Mouse (Mus musculus) heart, embryonic 11.5 days (tissue): ENCODE data around the gene Il10rb. TPM values are rescaled to one million over a fixed set of nuclear protein-coding genes. Genes with fewer than 3 reads are reported as not detected.

ENCODE experiments used
- ATAC-seq: fragments of 200-750 bp; cut with Nextera tagmentation; replicated peaks from 2 replicates; pipeline ENCODE4 v1.8.0; 2017; ENCODE audit warnings: moderate library complexity; ENCODE audit not compliant: insufficient number of reproducible peaks, low FRiP score, low TSS enrichment
- H3K27ac ChIP-seq: fragments of 300-500 bp; sonication (generic); 2 replicates; pipeline ENCODE4 v1.5.1; 2014; ENCODE audit warnings: mild to moderate bottlenecking, low read depth, low read length
- H3K27me3 ChIP-seq: fragments of 300-500 bp; sonication (generic); 2 replicates; pipeline ENCODE4 v1.6.1; 2014; ENCODE audit warnings: mild to moderate bottlenecking, low read length, mixed read lengths; ENCODE audit not compliant: control insufficient read depth, insufficient read depth
- H3K36me3 ChIP-seq: fragments of 300-500 bp; sonication (generic); 2 replicates; pipeline ENCODE4 v1.6.1; 2014; ENCODE audit warnings: mild to moderate bottlenecking, low read length, moderate library complexity, mixed read lengths; ENCODE audit not compliant: control insufficient read depth, insufficient read depth
- H3K4me1 ChIP-seq: fragments of 300-500 bp; sonication (generic); 2 replicates; pipeline ENCODE4 v1.6.1; 2014; ENCODE audit warnings: low read length; ENCODE audit not compliant: control insufficient read depth, insufficient read depth
- H3K4me2 ChIP-seq: fragments of 300-500 bp; sonication (generic); 2 replicates; pipeline ENCODE4 v1.6.1; 2014; ENCODE audit warnings: mild to moderate bottlenecking, moderate library complexity
- H3K4me3 ChIP-seq: fragments of 300-500 bp; sonication (generic); 2 replicates; pipeline ENCODE4 v1.5.1; 2014; ENCODE audit warnings: low read depth, low read length
- H3K9ac ChIP-seq: fragments of 300-500 bp; sonication (generic); 2 replicates; pipeline ENCODE4 v1.6.1; 2014; ENCODE audit warnings: mild to moderate bottlenecking, low read depth, low read length, moderate library complexity
- H3K9me3 ChIP-seq: fragments of 300-500 bp; sonication (generic); replicated peaks from 2 replicates; pipeline ENCODE4 v1.6.1; 2016; ENCODE audit warnings: low read length; ENCODE audit not compliant: control insufficient read depth
- WGBS: fragments of 180-500 bp; shearing (Covaris S2); extraction: QIAGEN DNeasy Blood & Tissue Kit; methylation state at CpG from one replicate; pipeline ENCODE4 v1.1.7; 2014; ENCODE audit not compliant: insufficient replicate concordance; 5-methylcytosine and 5-hydroxymethylcytosine counted together
- polyA plus RNA-seq: library from polyadenylated mRNA; unstranded; fragments of >200 nt; fragmentation: Nextera tagmentation; extraction: Ambion mirVana; gene quantifications from 2 replicates; pipeline ENCODE4 v1.2.1, GENCODE M21; 2014

Gene Il10rb
- polyA plus RNA-seq, 1 experiment from 2014 or later, result 38.6 TPM

GRCm38 (mm10) chr16:91447512-91447900 is 41.5 kb downstream of the Il10rb start:
- H3K4me3 ChIP-seq, result no peak overlapping the region
- no peak overlapping the region for H3K9ac ChIP-seq
- no peak overlapping the region for H3K27ac ChIP-seq
- WGBS, result 86% methylated on average over 6 of the region's 6 CpGs
- H3K9me3 ChIP-seq, result no peaks in the 10 kb centered on the region
- H3K4me2 ChIP-seq, result no peak overlapping the region
- ATAC-seq, result no peak
- no peaks in the 10 kb centered on the region for H3K36me3 ChIP-seq
- H3K4me1 ChIP-seq, result 0 out of 2 replicates have a peak, but pooled peaks cover 2% of the 10 kb centered on the region
- no peaks in the 10 kb centered on the region for H3K27me3 ChIP-seq

GRCm38 (mm10) chr16:91448088-91448487 is 42.1 kb downstream of the Il10rb start:
- Histone ChIP-seq H3K36me3 (no peaks in the 10 kb centered on the region), H3K4me2 (no peak overlapping the region), H3K27me3 (no peaks in the 10 kb centered on the region), H3K27ac (no peak overlapping the region), H3K4me1 (0 out of 2 replicates have a peak, but pooled peaks cover 2% of the 10 kb centered on the region), H3K4me3 (no peak overlapping the region), H3K9me3 (no peaks in the 10 kb centered on the region), H3K9ac (no peak overlapping the region)
- no peak for ATAC-seq
- WGBS, result 89% methylated on average over 5 of the region's 5 CpGs

DNA sequence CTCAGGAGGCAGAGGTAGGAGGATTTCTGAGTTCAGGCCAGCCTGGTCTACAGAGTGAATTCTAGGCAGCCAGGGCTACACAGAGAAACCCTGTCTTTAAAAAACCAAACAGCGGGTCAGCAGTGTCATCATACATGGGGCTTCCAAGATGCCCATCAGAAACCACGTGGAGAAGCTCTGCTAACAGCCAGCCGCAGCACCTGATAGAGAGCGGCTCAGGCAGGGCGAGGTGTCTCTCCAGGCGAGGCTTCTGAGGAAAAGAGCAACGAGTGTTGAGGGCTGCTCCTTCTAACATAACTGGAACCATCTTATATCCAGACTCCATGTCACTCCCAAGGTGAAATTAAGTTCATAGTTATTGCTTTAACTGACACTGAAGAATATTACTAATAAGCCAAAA is 42.9 kb downstream of the Il10rb start:
- no peak overlapping the region for H3K27ac ChIP-seq
- 0 out of 2 replicates have a peak, but pooled peaks cover 2% of the 10 kb centered on the region for H3K4me1 ChIP-seq
- H3K36me3 ChIP-seq, result no peaks in the 10 kb centered on the region
- no peak overlapping the region for H3K4me3 ChIP-seq
- no peaks in the 10 kb centered on the region for H3K9me3 ChIP-seq
- no peaks in the 10 kb centered on the region for H3K27me3 ChIP-seq
- WGBS, result 66% methylated on average over 7 of the region's 7 CpGs
- no peak overlapping the region for H3K4me2 ChIP-seq
- no peak for ATAC-seq
- H3K9ac ChIP-seq, result no peak overlapping the region

DNA sequence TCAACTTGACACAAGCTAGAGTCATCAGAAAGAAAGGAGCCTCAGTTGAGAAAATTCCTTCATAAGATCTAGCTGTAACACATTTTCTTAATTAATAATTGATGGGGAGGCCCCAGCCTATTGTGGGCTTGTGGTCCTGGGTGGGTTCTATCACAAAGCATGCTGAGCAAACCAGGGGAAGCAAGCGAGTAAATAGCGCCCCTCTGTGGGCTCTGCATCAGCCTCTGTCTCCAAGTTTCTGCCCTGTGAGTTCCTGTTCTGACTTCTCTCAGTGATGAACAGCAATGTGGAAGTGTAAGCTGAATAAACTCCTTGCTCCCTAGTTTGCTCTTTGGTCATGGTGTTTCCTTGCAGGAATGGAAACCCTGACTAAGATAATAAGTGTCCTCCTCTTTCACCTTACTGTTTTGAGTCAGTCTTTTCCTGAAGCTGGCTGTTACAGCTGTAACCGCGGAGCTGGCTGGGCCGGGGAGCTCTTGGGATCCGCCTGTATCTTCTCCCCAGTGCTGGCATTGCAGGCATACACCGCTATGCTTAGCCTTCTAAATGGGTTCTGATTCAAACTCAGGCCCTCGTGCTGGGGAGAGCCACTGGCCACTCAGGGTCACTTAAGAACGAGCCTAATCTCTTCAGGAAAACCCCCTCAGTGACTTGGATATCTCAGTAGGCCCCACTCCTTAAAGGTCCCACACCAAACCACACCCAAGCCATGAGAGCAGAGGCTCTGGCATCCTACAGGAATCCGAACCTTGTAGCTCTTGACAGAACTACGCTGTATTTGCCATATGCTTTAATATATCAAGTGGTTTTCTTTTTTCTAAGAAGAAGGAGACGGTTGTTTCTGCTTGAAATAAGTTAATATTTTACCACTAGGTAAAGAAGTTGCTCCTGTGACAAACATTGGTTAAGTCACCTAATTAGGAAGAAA is 44.4 kb downstream of the Il10rb start:
- Histone ChIP-seq H3K4me2 (no peak overlapping the region), H3K4me1 (0 out of 2 replicates have a peak, but pooled peaks cover 2% of the 10 kb centered on the region), H3K4me3 (no peak overlapping the region), H3K27me3 (no peaks in the 10 kb centered on the region), H3K36me3 (no peaks in the 10 kb centered on the region), H3K27ac (no peak overlapping the region), H3K9ac (no peak overlapping the region), H3K9me3 (no peaks in the 10 kb centered on the region)
- 79% methylated on average over 12 of the region's 12 CpGs for WGBS
- ATAC-seq, result no peak

GRCm38 (mm10) chr16:91451949-91452348 is 46.0 kb downstream of the Il10rb start:
- Histone ChIP-seq H3K27me3 (no peaks in the 10 kb centered on the region), H3K4me2 (no peak overlapping the region), H3K4me1 (0 out of 2 replicates have a peak, but pooled peaks cover 2% of the 10 kb centered on the region), H3K27ac (no peak overlapping the region), H3K4me3 (no peak overlapping the region), H3K9ac (no peak overlapping the region), H3K9me3 (no peaks in the 10 kb centered on the region), H3K36me3 (no peaks in the 10 kb centered on the region)
- ATAC-seq, result no peak
- 73% methylated on average over 2 of the region's 2 CpGs for WGBS

DNA sequence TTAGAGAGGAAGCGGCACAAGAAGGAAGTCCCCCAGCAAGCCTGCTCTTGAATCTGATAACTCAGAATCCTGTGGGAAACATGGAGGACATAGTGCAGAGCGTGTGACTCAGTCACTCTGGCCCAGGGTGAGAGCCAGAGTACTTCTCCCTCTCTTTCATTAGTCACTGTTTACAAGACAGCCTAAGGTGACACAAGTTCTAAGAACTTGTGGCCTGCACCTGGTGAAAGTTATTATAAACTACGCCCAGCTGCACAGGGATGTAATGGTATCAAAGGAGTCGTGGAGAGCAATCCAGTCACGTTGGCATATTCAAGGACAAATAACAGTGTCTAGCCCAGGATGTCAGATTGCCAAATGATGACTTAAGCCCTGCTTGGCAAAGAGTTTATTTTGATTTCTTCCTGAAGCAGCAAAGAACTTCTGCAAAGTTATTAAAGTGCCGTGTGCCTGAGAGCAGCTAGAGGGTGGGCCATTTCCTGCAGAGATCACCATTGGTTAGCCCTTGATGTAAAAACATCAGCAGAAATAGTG is 46.5 kb downstream of the Il10rb start:
- Histone ChIP-seq H3K27me3 (no peaks in the 10 kb centered on the region), H3K36me3 (no peaks in the 10 kb centered on the region), H3K4me1 (0 out of 2 replicates have a peak, but pooled peaks cover 2% of the 10 kb centered on the region), H3K9ac (no peak overlapping the region), H3K27ac (no peak overlapping the region), H3K4me3 (no peak overlapping the region), H3K9me3 (no peaks in the 10 kb centered on the region), H3K4me2 (no peak overlapping the region)
- no peak for ATAC-seq
- WGBS, result 53% methylated on average over 6 of the region's 6 CpGs

GRCm38 (mm10) chr16:91455868-91456267 is 49.9 kb downstream of the Il10rb start:
- Histone ChIP-seq H3K27ac (no peak overlapping the region), H3K27me3 (no peaks in the 10 kb centered on the region), H3K36me3 (no peaks in the 10 kb centered on the region), H3K9ac (no peak overlapping the region), H3K4me3 (no peak overlapping the region), H3K4me1 (0 out of 2 replicates have a peak, but pooled peaks cover 2% of the 10 kb centered on the region), H3K4me2 (no peak overlapping the region), H3K9me3 (no peaks in the 10 kb centered on the region)
- ATAC-seq, result no peak
- WGBS, result 67% methylated on average over 4 of the region's 4 CpGs

DNA sequence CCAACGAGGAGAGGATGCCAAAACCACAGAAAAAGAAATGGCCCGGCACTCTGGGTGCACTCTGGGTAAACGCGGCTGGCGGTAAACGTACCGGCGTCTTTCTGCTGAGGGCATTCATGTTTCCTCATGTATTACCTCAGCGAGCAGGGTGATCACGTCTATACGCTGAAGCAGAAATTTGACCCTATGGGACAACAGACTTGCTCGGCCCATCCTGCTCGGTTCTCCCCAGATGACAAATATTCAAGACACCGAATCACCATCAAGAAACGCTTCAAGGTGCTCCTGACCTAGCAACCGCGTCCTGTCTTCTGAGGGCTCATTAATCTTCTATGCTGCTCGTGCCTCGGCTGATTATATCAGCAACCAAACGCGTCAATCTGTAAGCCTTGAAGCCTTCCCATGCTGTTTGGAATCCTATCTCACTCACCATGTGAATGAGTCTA is 52.4 kb downstream of the Il10rb start:
- Histone ChIP-seq H3K9me3 (no peaks in the 10 kb centered on the region), H3K27me3 (no peaks in the 10 kb centered on the region), H3K9ac (no peak overlapping the region), H3K4me2 (no peak overlapping the region), H3K4me1 (peaks cover 7% of the 10 kb centered on the region), H3K4me3 (no peak overlapping the region), H3K27ac (no peak overlapping the region), H3K36me3 (no peaks in the 10 kb centered on the region)
- WGBS, result 77% methylated on average over 21 of the region's 21 CpGs
- no peak for ATAC-seq
